Mouse (Mus musculus) 3T3-L1 (cell line): ENCODE results near the gene Mrps18a.

Experiments used
- DNase-seq: peaks from one replicate; pipeline ENCODE4 v3.0.0-alpha.2; 2015; ENCODE audit warnings: low read depth, low spot score

Mrps18a gene

DNA sequence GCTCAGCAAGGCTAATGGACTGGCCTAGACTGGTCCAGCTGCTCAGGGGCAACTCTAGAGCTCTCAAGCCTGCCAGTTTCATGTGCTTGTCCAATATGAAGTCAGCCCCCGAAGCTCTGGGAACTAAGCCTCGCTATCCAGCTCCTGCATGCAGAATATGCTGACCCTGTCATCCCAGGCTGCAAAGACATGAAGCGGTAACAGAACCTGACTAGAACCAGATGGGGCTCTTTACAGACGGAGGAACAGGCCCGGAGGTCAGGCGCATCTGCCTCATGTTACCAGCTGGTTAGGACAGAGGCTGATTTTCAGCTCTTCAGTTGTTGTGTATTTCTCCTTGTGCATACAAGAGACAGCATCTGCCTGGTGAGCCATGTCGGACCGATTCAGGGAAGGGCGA is 8.9 kb upstream of the Mrps18a start:
- no peak for DNase-seq

DNA sequence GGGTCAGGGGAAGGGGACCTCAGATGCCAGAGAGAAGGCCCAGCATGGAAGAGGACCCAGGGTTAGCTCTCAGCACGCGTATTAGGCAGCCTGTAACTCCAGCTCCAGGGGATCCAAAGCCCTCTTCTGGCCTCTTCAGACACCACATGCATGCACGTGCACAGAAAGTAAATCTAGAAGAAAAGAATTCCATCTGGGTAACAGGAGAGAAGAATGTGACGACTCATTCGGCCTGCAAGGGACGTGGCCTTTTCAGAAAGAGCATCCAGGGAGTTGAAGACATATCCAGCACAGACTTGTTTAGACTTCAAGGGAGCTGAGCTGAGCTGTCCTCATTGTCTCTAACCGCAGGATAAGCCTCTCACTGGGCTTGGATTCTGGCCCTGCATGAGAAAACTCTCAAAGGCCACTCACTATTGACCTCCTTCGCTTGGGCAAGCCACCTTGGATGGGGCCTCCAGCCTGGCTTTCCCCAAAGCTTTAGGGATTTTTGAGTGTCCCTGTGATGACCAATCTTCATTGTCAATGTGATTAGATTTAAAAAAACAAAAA is 8.1 kb upstream of the Mrps18a start:
- peak; percentile 93 for DNase-seq

DNA sequence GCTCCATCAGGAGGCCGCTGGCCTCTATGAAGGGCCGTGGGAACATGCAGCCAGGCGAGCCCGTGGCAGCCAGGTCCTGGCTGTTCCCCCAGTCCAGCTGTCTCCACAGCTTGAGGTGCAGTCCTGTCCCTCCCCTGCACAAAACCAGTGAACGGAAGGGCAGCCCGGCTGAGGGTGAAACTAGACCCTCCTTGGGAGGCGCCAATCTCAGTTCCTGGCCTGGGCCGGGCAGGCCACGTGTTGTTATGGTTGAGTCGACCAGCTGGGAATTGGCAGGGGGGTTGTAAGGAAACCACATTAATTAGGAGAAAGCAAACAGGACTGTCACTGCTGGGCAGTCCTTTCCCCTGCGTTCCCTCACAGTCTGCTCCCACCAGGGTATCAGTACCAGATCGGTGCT is 6.3 kb upstream of the Mrps18a start:
- DNase-seq: no peak

DNA sequence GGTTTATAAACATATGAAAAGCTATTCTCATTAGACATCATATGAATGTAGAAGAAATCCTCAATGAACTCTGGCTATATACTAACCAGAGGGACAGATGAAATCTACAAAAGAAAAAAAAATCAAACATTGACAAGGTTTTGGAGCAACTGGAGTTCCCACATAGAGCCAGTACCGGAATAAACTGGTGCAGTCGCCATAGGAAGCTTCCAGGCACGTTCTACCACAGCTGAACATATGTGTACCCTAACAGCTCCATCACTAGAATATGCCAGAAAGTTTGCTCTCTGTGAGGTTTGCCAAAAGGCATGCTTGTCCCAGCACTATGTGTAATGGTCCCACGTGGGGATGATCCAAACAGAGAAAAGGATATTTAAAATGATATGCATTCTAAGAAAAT is 2.5 kb upstream of the Mrps18a start:
- no peak for DNase-seq

DNA sequence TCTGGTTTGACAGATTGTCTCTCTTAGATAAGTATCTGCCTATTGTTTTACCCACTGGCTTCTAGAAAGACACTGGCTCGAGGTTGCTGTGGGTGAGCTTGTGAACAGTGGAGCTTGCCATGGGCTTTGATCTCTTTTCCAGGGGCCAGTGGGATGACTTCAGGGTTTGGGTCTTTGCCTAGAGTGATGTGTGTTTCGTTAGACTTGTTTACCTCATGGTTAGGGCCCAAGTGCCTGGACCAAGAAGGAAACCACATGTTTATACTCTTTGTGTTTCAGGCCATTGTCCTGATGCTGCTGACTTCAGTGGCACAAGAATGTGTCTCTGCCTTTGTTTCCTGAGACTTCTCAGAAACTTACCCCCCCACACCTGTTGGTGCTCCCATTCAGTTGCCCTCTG is 4.7 kb downstream of the Mrps18a start:
- DNase-seq: no peak

DNA sequence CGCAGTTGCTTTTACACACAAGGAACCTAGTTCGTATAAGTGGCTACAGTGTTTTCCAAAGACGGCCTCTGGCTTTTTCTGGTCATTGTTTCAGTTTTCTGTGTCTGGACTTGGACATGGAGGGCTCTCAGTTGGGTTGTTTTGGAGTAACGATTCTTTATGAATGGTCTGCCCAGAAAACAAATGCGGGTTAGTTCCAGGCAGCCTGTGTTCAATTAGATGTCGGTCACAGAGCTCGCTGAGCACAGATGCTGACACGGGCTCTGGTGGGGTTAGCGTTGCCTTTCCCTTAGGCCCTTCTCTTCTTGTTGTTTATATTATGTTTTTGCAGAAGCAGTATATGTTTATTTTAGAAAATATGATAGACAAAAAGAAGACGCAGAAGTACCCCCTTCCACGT is 5.4 kb downstream of the Mrps18a start:
- no peak for DNase-seq

DNA sequence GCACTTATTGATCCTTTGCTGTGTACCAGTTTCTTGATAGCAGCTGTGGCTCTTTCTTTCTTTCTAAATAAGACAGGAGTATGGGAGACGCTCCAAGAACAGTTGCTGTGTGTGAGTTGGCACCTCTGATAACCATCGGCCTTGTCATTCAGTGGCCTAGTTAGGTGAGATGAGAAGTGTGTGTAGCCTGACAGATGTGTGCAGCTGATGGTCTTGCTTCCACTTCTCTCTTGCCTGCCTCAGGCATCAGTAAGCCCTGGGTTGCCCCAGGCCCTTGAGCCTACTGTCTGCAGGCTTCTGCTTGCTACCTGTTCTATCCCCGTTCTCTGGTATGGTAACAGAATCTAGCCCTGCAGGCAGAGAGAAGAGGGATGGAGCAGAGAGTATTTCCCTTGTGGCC is 6.1 kb downstream of the Mrps18a start:
- DNase-seq: no peak

DNA sequence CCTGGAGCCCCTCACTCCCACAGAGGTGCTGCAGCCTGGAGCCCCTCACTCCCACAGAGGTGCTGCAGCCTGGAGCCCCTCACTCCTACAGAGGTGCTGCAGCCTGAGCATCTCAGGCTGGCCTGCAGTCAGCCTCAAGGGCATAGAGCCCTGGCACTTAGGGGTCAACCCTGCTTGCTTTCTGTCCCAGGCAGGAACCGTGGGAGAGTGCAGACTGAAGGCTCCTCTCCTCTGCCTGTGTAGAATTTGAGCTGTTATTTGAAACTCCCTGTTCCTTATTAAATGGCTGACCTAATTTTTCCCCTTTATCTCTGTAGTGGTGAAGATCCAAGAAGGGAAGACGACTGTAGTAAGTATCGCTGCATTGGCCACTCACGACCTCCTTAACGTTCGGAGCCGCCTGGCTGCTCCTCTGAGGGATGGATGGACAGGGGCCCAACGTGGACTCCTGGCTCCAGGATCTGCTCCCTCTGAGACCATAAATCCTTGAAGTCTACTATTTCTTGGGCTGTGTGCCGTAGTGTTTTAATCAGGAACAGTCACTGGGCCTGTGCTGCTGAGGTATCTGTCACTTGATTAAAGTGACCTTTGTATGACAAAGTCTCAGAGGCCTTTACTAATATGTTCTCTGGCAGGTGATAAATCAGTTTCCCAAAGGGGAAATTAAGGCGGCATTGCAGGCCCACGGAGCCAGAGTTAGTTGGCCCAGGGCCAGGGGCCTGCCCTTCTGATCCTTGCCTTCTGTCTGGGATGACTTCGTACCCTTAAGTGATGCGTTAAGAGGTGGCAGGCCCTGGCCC is 7.0 kb downstream of the Mrps18a start:
- no peak for DNase-seq

DNA sequence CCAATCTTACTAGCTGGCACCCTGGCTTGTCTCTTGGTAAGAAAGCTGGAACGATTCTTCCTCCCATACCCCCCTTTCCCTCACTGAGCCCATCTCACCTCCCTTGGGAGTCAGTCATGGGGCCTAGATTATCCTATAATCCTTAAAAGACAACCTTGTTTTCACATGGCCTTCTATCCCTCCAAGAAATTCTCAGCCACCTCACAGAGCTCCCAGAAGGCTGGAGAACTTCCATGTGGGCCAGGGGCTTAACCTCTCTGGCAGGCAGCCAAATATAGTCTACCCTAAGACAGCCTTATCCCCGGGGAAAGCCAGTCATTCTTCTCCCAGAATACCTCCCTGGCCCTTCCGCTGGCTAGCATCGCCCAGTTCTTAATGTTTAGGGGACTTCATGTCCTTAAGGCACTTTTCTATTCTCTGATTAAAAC is 7.7 kb downstream of the Mrps18a start:
- DNase-seq: no peak

DNA sequence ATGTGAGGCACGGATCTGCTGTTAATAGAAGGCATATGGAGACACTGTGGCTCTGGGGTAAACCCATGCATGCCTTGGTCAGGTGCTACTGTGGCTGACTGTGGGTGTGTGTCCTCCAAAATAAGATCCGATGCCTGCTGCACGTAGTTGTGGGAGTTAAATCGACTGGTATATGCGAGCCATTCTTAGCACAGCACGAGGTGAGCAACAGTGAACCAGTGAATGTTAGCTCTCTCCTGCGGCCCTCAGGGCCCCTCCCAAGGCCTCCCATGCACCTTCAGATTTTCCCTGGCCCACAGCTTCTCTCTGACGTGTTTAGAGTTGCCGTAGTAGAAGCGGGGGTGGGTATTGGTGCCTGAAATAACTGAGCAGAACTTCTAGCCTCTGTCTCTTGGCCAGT is 8.9 kb downstream of the Mrps18a start:
- DNase-seq: no peak

DNA sequence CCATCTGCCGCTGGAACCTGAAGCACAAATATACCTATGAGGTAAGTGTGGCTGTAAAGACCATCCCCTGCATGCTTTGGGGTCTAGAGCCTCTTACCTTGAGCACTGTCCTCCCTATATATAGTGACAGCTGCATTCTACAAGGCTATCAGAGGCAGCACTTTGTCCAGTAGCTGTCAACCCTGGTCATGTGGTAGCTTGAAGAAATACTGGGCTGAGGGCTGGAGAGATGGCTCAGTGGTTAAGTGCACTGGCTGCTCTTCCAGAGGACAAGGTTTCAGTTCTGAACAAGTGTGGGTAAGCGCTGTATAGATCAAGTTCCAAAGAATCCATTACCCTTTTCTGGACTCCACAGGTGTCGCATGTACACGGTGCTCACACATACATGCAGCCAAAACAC is 12.0 kb downstream of the Mrps18a start:
- no peak for DNase-seq

DNA sequence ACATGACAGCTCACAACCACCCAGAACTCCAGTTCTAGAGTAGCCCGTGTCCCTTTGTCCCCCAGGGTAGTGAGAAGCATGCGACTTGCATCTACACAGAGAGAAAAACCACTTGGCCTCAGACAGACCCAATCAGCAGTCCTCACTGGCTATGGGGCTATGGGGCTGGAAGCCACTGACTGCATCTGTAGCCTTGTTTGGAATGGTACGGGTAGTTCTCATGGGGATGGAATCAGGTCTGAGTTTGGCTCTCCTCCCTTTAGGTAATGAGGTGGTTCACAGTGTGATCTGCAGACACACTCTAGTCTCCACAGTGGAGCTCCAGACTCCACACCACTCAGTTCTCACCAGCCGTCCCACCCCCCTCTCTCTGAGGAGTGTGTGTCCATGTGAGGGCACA is 12.5 kb downstream of the Mrps18a start:
- DNase-seq: no peak

DNA sequence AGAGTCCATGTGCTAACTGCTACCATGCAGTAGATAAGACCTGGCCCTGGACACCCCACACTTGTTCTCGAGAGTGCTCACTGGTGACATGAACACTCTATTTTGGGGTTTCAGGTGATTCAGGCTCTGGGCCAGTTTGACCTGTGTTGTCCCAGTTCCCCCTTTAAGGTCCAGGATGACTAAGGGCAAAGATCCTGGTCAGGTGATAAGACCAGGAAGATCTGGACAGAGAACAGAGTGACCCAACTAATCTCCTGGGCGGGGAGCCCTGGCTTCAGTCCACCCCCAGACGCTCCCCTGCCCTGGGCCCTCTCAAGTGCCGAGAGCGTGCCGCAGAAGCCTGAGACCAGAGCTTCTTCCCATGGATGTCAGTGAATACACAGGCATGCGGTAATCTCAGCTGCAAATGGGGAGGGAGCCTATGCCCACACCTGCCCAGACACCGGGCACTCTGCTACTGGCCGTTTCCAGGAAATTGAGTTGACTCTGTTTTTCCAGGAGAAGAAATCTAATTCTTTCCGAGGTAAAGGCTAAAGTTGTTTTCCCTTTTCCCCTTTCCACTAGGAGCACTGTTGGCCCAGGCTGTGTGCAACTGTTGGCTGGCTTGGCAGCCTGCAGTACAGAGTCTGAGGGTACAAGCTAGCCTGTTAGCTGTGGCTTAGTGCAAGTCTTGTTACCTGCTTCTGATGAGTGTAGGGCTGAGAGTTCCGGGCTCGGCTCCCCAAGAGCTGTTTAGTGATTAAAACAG is 13.3 kb downstream of the Mrps18a start:
- DNase-seq: no peak

DNA sequence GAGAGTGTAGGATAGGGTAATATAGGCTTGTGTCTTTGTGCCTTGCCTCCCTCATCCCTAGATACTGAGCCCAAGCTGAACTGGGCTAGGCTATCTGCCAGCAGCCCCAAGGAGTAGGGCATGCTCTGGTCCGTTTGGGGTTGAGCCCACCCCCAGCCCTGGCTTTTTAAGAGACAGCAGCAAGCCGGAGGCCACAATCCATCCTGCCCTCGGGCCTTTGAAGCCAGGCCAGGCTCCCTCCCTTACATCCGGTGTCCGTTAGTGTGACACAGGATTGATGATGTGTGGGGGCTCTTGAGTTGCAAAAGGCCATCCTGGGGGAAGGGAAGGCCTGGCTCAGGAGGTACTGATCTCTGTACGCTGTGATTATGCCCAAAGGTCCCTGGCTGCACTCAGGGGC is 15.8 kb downstream of the Mrps18a start:
- DNase-seq: no peak

DNA sequence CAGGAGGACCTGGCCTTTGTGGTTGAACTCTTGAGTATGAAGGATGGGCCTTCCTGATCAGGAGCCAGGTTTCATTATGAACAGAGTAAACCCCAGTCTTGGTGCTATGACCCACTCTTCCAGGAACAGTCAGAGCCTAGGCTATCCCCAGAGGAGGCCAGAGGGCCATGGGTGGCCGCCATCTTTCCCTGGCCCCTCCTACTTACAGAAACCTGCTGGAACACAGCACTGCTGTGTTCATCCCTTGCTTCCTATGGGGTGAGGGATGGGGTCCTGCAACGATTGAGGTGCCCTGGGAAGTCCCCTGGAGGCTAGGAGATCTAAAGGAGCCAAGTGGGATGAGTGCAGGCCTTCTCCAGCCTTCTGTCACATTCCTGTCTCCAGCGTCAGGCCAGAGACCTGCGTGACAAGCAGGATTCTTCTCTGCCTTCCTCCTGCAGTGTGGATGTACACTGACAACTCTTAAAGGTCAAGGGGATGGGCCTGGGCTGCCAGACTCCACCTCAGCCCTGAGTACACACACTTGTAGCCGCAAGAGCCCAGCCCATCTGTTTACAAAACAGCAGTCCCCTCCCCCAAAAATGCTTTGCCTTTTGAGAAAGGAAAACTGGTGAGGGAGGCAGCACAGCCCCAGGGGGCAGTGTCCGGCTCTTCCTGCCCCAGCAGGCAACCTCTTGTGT is 17.2 kb downstream of the Mrps18a start:
- no peak for DNase-seq

DNA sequence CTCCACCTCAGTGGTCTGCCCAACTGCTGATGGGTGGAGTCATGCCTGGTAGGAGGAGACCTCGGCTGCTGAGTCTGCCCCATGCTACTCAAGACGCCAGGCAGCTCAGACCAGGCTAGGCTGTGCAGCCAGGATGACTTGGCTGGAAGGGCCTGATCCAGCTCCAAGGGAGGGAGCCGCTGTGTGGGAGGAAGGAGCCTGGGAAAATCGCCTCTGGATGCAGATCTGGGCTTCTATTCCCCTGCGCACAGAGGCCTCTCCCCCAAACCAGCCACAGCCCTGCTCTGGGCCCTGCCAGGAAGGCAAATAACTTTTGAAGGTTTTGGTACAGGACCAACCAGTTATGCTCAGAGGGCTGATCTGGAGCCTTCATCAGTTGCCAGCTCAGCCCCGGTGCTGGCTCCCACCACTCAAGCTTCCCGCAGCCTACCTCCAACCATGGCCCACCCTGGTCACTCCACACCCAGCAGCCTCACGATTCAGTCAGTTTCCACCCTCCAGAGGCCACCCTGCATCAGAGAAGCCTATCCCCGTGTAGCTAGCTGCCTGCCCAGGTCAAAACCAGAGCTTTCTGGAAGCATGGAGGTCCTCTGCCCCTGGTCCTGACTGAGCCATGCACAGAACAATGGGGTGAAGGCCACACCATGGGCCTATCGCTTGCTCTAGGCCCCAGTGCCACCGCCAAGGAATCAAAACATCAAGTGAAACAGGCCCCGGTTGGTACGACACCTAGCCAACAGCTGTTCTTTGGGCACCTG is 19.1 kb downstream of the Mrps18a start:
- peak; percentile 27 for DNase-seq

DNA sequence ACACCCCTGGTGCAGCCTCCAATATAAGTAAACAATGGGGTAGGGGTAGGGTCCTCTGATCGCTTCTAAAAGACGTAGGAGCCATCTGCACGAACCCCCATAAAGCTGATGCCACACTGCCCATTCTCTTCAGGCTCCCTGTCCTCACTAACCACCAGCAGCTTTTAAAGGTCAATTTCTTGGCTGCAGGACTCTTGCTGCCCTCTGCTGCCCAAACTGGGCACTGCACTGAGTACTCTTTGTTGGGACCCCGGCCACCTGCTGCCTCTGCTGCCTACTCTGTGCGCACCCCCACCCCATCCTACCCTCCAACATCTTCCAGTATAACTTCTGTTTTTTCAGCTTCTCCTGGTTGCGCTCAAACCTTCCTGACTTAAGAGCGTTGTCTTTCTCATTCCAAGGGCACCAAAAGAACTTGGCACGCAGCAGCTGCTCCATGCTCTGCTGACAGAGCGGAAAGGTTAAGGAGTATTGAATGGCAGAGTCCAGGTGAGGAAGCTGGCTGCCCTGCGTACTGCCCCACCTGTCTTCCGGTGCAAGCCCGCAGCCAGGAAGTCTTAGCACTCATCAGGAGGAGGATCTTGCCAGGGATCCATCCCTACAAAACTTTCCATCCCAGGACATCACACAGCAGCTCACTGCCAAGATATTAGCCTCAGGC is 21.4 kb downstream of the Mrps18a start:
- peak; percentile 81 for DNase-seq

DNA sequence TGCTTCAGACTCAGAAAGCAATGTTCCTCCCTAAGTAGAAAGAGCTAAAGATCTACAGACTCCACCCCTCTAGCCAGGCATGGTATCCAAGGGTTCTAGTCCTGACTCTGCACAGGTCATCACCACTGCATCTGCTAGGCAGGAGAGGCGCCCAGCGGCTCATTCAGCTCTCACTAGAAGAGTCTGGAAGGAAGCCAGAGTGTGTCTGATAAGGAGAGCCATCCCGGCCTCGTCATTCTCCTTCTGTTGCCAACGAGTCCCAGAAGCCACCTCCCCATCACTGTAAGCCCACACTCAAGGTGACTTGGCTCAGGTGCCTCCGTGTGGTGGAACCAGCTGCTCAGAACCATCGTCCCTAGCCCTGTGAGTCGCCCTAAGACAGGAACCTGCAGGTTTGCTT is 22.1 kb downstream of the Mrps18a start:
- no peak for DNase-seq

DNA sequence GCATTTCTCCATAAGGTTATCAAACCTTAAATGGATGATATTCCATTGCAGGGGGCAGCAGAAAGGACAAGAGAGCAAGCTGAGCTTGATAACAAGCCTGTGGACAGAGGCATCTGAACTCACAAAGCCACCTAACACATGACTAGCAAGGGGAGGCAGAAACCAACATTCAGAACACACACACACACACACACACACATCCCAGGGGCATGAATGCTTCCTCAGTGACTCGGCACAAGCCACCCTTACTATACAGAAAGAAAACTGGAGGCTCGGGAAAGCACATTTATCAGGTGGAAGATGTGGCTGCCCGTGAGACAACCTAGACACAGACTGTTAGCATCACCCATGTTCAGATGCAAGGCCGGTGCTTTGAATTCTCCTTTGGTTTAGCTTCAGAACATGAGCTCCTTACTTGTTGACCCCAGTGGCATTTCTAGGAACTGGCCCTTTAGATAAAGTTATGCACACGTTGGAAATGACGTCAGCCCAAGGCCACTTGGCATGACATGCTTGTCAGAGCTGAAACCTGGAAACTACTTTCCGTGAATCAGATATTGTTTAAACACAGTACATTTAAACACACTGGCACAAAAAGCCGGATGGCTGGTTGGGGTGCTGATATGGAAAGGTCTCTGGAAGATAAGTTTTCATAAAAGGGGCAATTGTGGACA is 27.9 kb downstream of the Mrps18a start:
- DNase-seq: no peak

DNA sequence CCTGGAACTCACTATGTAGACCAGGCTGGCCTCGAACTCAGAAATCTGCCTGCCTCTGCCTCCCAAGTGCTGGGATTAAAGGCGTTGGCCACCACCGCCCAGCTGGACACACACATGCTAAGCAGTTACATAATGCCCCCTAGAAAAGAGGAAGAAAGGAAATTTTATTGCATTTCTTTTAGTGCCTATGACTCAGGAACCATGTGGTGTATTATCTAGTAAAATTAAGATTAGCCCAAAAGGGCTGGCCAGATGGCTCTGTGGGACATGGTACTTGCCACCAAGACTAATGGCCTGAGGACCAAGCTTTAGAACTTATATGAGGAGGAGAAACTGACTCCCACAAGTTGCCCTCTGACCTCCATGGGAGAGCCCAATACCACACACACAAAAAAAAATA is 29.1 kb downstream of the Mrps18a start:
- no peak for DNase-seq
